Mouse (Mus musculus) heart, embryonic 11.5 days (tissue): ENCODE results near the gene Kcnj4. TPM values are rescaled to one million over a fixed set of nuclear protein-coding genes. Genes with fewer than 3 reads are reported as not detected.

ENCODE experiments used
- ATAC-seq: fragments of 200-750 bp; cut with Nextera tagmentation; replicated peaks from 2 replicates; pipeline ENCODE4 v1.8.0; 2017; ENCODE audit warnings: moderate library complexity; ENCODE audit not compliant: insufficient number of reproducible peaks, low FRiP score, low TSS enrichment
- H3K27ac ChIP-seq: fragments of 300-500 bp; sonication (generic); 2 replicates; pipeline ENCODE4 v1.5.1; 2014; ENCODE audit warnings: mild to moderate bottlenecking, low read depth, low read length
- H3K27me3 ChIP-seq: fragments of 300-500 bp; sonication (generic); 2 replicates; pipeline ENCODE4 v1.6.1; 2014; ENCODE audit warnings: mild to moderate bottlenecking, low read length, mixed read lengths; ENCODE audit not compliant: control insufficient read depth, insufficient read depth
- H3K36me3 ChIP-seq: fragments of 300-500 bp; sonication (generic); 2 replicates; pipeline ENCODE4 v1.6.1; 2014; ENCODE audit warnings: mild to moderate bottlenecking, low read length, moderate library complexity, mixed read lengths; ENCODE audit not compliant: control insufficient read depth, insufficient read depth
- H3K4me1 ChIP-seq: fragments of 300-500 bp; sonication (generic); 2 replicates; pipeline ENCODE4 v1.6.1; 2014; ENCODE audit warnings: low read length; ENCODE audit not compliant: control insufficient read depth, insufficient read depth
- H3K4me2 ChIP-seq: fragments of 300-500 bp; sonication (generic); 2 replicates; pipeline ENCODE4 v1.6.1; 2014; ENCODE audit warnings: mild to moderate bottlenecking, moderate library complexity
- H3K4me3 ChIP-seq: fragments of 300-500 bp; sonication (generic); 2 replicates; pipeline ENCODE4 v1.5.1; 2014; ENCODE audit warnings: low read depth, low read length
- H3K9ac ChIP-seq: fragments of 300-500 bp; sonication (generic); 2 replicates; pipeline ENCODE4 v1.6.1; 2014; ENCODE audit warnings: mild to moderate bottlenecking, low read depth, low read length, moderate library complexity
- H3K9me3 ChIP-seq: fragments of 300-500 bp; sonication (generic); replicated peaks from 2 replicates; pipeline ENCODE4 v1.6.1; 2016; ENCODE audit warnings: low read length; ENCODE audit not compliant: control insufficient read depth
- WGBS: fragments of 180-500 bp; shearing (Covaris S2); extraction: QIAGEN DNeasy Blood & Tissue Kit; methylation state at CpG from one replicate; pipeline ENCODE4 v1.1.7; 2014; ENCODE audit not compliant: insufficient replicate concordance; 5-methylcytosine and 5-hydroxymethylcytosine counted together
- polyA plus RNA-seq: library from polyadenylated mRNA; unstranded; fragments of >200 nt; fragmentation: Nextera tagmentation; extraction: Ambion mirVana; gene quantifications from 2 replicates; pipeline ENCODE4 v1.2.1, GENCODE M21; 2014

Gene Kcnj4
- polyA plus RNA-seq, 1 experiment from 2014 or later, result not detected

- 75% methylated on average over 4 of the region's 4 CpGs for WGBS
- Histone ChIP-seq H3K9ac (no peak overlapping the region), H3K4me3 (peak overlapping the region; percentile 67; the same call in 1 of the 2 replicates), H3K27me3 (peaks cover 38% of the 10 kb centered on the region), H3K36me3 (no peaks in the 10 kb centered on the region; the same call in 1 of the 2 replicates), H3K27ac (no peak overlapping the region), H3K4me2 (peak overlapping the region; percentile 90; the same call in 1 of the 2 replicates), H3K9me3 (no peaks in the 10 kb centered on the region), H3K4me1 (peaks cover 3% of the 10 kb centered on the region)
- ATAC-seq, result no peak
These were observed 12.7 kb upstream of the Kcnj4 start for GRCm38 (mm10) chr15:79517710-79518109.

- Histone ChIP-seq H3K4me3 (peak within 1 kb of the TSS; percentile 67), H3K9ac (peak within 1 kb of the TSS; percentile 79), H3K4me1 (peaks cover 7% of the 10 kb centered on the region), H3K4me2 (peak within 1 kb of the TSS; percentile 90), H3K36me3 (no peaks in the 10 kb centered on the region), H3K27me3 (peaks cover 49% of the 10 kb centered on the region), H3K27ac (no peak within 1 kb of the TSS), H3K9me3 (no peaks in the 10 kb centered on the region)
- WGBS, result under 1% methylated on average over 71 of the region's 71 CpGs
- ATAC-seq, result peak; percentile 60
These were observed 11.4 kb upstream of the Kcnj4 start, which contains the start of gene Kdelr3 for GRCm38 (mm10) chr15:79516171-79517096. TSS of gene Kdelr3 (plus strand) at chr15:79516411.

- 11% methylated on average over 9 of the region's 9 CpGs for WGBS
- Histone ChIP-seq H3K9ac (no peak overlapping the region), H3K4me2 (no peak overlapping the region)
These were observed 8.9 kb upstream of the Kcnj4 start for GRCm38 (mm10) chr15:79513940-79514339.

GRCm38 (mm10) chr15:79511553-79512320 is 6.7 kb upstream of the Kcnj4 start:
- Histone ChIP-seq H3K9ac (0 out of 2 replicates have a peak overlapping the region, but pooled peaks have one; percentile 16), H3K36me3 (no peaks in the 10 kb centered on the region), H3K4me2 (peak overlapping the region; percentile 84), H3K27me3 (peaks cover 79% of the 10 kb centered on the region), H3K9me3 (no peaks in the 10 kb centered on the region), H3K4me3 (peak overlapping the region; percentile 43), H3K4me1 (peaks cover 19% of the 10 kb centered on the region), H3K27ac (no peak overlapping the region)
- 3% methylated on average over 61 of the region's 61 CpGs for WGBS
- ATAC-seq, result 0 out of 2 replicates have a peak, but pooled peaks have one; percentile 29

More at GRCm38 (mm10) chr15:79513940-79514339, 8.9 kb upstream of the Kcnj4 start:
- Histone ChIP-seq H3K36me3 (no peaks in the 10 kb centered on the region), H3K4me3 (no peak overlapping the region), H3K27me3 (peaks cover 67% of the 10 kb centered on the region), H3K9me3 (no peaks in the 10 kb centered on the region), H3K27ac (no peak overlapping the region), H3K4me1 (peaks cover 19% of the 10 kb centered on the region)
- ATAC-seq, result no peak

GRCm38 (mm10) chr15:79510425-79510824 is 5.4 kb upstream of the Kcnj4 start:
- Histone ChIP-seq H3K4me1 (peaks cover 19% of the 10 kb centered on the region), H3K4me3 (no peak overlapping the region), H3K27ac (no peak overlapping the region), H3K9me3 (no peaks in the 10 kb centered on the region), H3K27me3 (peaks cover 83% of the 10 kb centered on the region), H3K9ac (no peak overlapping the region), H3K4me2 (peak overlapping the region; percentile 16), H3K36me3 (no peaks in the 10 kb centered on the region)
- 72% methylated on average over 7 of the region's 7 CpGs for WGBS
- ATAC-seq, result no peak

GRCm38 (mm10) chr15:79509998-79510397 is 5.0 kb upstream of the Kcnj4 start:
- H3K4me3 ChIP-seq, result no peak overlapping the region
- no peak for ATAC-seq
- H3K36me3 ChIP-seq, result no peaks in the 10 kb centered on the region
- no peaks in the 10 kb centered on the region for H3K9me3 ChIP-seq
- H3K27ac ChIP-seq, result no peak overlapping the region
- no peak overlapping the region for H3K9ac ChIP-seq
- peaks cover 84% of the 10 kb centered on the region for H3K27me3 ChIP-seq
- H3K4me1 ChIP-seq, result peaks cover 23% of the 10 kb centered on the region
- WGBS, result 15% methylated on average over 6 of the region's 6 CpGs
- peak overlapping the region; percentile 16 for H3K4me2 ChIP-seq

GRCm38 (mm10) chr15:79507055-79507828 is 2.2 kb upstream of the Kcnj4 start:
- Histone ChIP-seq H3K27me3 (peaks cover 86% of the 10 kb centered on the region), H3K36me3 (no peaks in the 10 kb centered on the region), H3K4me2 (no peak overlapping the region), H3K4me1 (peaks cover 30% of the 10 kb centered on the region), H3K27ac (no peak overlapping the region), H3K9ac (no peak overlapping the region), H3K9me3 (no peaks in the 10 kb centered on the region), H3K4me3 (no peak overlapping the region)
- 55% methylated on average over 31 of the region's 31 CpGs for WGBS
- ATAC-seq, result no peak

- ATAC-seq, result no peak
- Histone ChIP-seq H3K4me1 (peaks cover 27% of the 10 kb centered on the region), H3K9me3 (no peaks in the 10 kb centered on the region), H3K4me2 (no peak overlapping the region), H3K27ac (no peak overlapping the region), H3K4me3 (no peak overlapping the region), H3K9ac (no peak overlapping the region), H3K36me3 (no peaks in the 10 kb centered on the region), H3K27me3 (peaks cover 88% of the 10 kb centered on the region)
- WGBS, result 29% methylated on average over 7 of the region's 7 CpGs
These were observed 1.4 kb upstream of the Kcnj4 start for GRCm38 (mm10) chr15:79506460-79506859.
